Mouse (Mus musculus) heart, embryonic 16.5 days (tissue): ENCODE measurements at regions not wholly inside any gene's neighbourhood (a gene's known extent, or its start where the extent isn't known, plus 50 kb on each side); places are given as distances from the start of the nearest gene placed in this dataset.

Source experiments
- ATAC-seq: fragments of 200-750 bp; cut with Nextera tagmentation; replicated peaks from 2 replicates; pipeline ENCODE4 v1.8.0; 2017; ENCODE audit warnings: moderate number of reproducible peaks; ENCODE audit not compliant: insufficient read depth, low FRiP score; ENCODE audit errors: extremely low read depth
- H3K27ac ChIP-seq: fragments of 300-500 bp; sonication (generic); 2 replicates; pipeline ENCODE4 v1.5.1; 2014; ENCODE audit warnings: mild to moderate bottlenecking, low read length, control low read depth, moderate library complexity
- H3K27me3 ChIP-seq: fragments of 300-500 bp; sonication (generic); 2 replicates; pipeline ENCODE4 v1.6.1; 2014; ENCODE audit warnings: low read length, mixed read lengths; ENCODE audit not compliant: control insufficient read depth, insufficient read depth
- H3K36me3 ChIP-seq: fragments of 300-500 bp; sonication (generic); 2 replicates; pipeline ENCODE4 v1.6.1; 2014; ENCODE audit not compliant: control insufficient read depth, insufficient read depth
- H3K4me1 ChIP-seq: fragments of 300-500 bp; sonication (generic); 2 replicates; pipeline ENCODE4 v1.6.1; 2014; ENCODE audit warnings: low read length, mixed read lengths; ENCODE audit not compliant: control insufficient read depth, insufficient read depth
- H3K4me2 ChIP-seq: fragments of 300-500 bp; sonication (generic); 2 replicates; pipeline ENCODE4 v1.6.1; 2014; ENCODE audit warnings: low read depth, mild to moderate bottlenecking, control low read depth, low read length
- H3K4me3 ChIP-seq: fragments of 300-500 bp; sonication (generic); 2 replicates; pipeline ENCODE4 v1.5.1; 2014; ENCODE audit warnings: mild to moderate bottlenecking, control low read depth, low read length
- H3K9ac ChIP-seq: fragments of 300-500 bp; sonication (generic); 2 replicates; pipeline ENCODE4 v1.6.1; 2014; ENCODE audit warnings: low read length, control low read depth
- H3K9me3 ChIP-seq: fragments of 300-500 bp; sonication (generic); replicated peaks from 2 replicates; pipeline ENCODE4 v1.6.1; 2016; ENCODE audit warnings: low read length; ENCODE audit not compliant: control insufficient read depth
- WGBS: fragments of 180-500 bp; shearing (Covaris S2); extraction: QIAGEN DNeasy Blood & Tissue Kit; methylation state at CpG from one replicate; pipeline ENCODE4 v1.1.7; 2014; 5-methylcytosine and 5-hydroxymethylcytosine counted together

DNA sequence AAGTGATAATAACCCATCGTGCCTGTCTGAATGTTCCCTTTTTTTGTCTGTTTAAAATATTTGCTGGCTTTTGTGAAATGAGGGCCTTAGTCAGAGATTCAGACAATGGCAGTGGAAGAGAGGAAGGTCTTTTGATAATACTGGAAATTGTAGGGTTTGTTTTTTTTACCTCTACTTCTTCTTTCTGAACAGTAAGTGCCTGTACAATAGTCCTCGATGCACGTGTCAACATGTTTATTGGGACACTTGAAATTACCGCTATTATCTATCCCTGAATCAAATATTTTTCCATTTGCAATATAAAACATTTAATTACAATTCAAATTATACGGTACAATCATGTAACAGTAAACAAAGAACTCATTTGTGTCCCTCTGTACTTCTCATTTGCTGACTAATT, 733.5 kb downstream of the Fam19a2 start:
- no peaks in the 10 kb centered on the region for H3K9me3 ChIP-seq
- 76% methylated on average over 5 of the region's 5 CpGs for whole genome bisulfite sequencing

GRCm38 (mm10) chr10:123998959-123999358, 735.2 kb downstream of the Fam19a2 start:
- no peak overlapping the region for H3K4me2 ChIP-seq
- WGBS: 33% methylated on average over 1 of the region's 1 CpGs
- no peak for ATAC-seq

More for the DNA sequence above, 733.5 kb downstream of the Fam19a2 start:
- no peaks in the 10 kb centered on the region for H3K27me3 ChIP-seq
- H3K4me3 ChIP-seq: no peak overlapping the region
- no peak for ATAC-seq
- no peak overlapping the region for H3K27ac ChIP-seq
- H3K9ac ChIP-seq: no peak overlapping the region
- H3K4me2 ChIP-seq: no peak overlapping the region
- H3K4me1 ChIP-seq: no peaks in the 10 kb centered on the region
- no peaks in the 10 kb centered on the region for H3K36me3 ChIP-seq

DNA sequence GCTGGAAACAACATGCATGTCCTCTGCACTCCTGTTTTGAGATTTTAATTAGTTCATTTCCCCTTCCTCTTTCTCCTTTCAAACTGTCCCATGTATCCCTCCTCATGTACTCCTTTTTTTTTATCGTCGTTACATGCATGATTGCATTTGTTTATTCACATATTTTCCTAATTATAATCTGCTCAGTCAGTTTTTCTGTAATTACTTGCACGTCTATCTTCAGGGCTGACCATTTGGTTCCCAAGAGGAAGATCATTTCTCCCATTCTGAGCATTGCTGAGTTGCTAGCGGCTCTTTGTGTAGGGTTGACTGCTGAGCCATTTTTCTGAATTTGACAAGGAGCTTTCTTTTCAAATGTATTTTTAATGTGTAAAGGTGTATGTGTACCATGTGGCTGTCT, 781.2 kb downstream of the Fam19a2 start:
- H3K36me3 ChIP-seq: no peaks in the 10 kb centered on the region
- H3K4me3 ChIP-seq: no peak overlapping the region
- H3K9ac ChIP-seq: no peak overlapping the region
- no peak overlapping the region for H3K4me2 ChIP-seq
- WGBS: 82% methylated on average over 4 of the region's 4 CpGs
- no peak overlapping the region for H3K27ac ChIP-seq
- no peaks in the 10 kb centered on the region for H3K9me3 ChIP-seq
- no peaks in the 10 kb centered on the region for H3K4me1 ChIP-seq
- H3K27me3 ChIP-seq: no peaks in the 10 kb centered on the region
- no peak for ATAC-seq

More at GRCm38 (mm10) chr10:123998959-123999358, 735.2 kb downstream of the Fam19a2 start:
- no peaks in the 10 kb centered on the region for H3K4me1 ChIP-seq
- no peaks in the 10 kb centered on the region for H3K27me3 ChIP-seq
- H3K4me3 ChIP-seq: no peak overlapping the region
- H3K27ac ChIP-seq: no peak overlapping the region
- no peak overlapping the region for H3K9ac ChIP-seq
- H3K36me3 ChIP-seq: no peaks in the 10 kb centered on the region
- no peaks in the 10 kb centered on the region for H3K9me3 ChIP-seq

DNA sequence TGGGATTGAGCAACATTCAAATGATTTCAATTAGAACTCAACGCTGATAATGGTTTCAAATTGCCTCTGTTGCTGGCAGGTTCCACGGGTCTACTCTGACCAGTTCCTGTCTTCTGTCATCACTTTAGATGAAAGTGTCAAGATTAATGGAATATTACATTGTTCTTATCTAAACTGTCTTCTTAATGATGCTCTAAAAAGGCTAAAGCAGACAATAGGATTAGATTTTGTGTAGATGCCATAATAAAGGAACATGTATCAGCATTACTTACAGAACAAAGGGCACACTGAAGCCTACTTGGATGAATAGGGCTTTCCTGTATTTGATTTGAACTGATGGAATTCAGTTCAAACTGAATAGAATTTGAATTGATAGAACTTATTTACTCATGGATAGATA, 782.0 kb downstream of the Fam19a2 start:
- Histone ChIP-seq H3K9me3 (no peaks in the 10 kb centered on the region), H3K27me3 (no peaks in the 10 kb centered on the region), H3K4me1 (no peaks in the 10 kb centered on the region), H3K4me3 (no peak overlapping the region), H3K4me2 (no peak overlapping the region), H3K27ac (no peak overlapping the region), H3K9ac (no peak overlapping the region), H3K36me3 (no peaks in the 10 kb centered on the region)
- 79% methylated on average over 2 of the region's 2 CpGs for whole genome bisulfite sequencing
- no peak for ATAC-seq

DNA sequence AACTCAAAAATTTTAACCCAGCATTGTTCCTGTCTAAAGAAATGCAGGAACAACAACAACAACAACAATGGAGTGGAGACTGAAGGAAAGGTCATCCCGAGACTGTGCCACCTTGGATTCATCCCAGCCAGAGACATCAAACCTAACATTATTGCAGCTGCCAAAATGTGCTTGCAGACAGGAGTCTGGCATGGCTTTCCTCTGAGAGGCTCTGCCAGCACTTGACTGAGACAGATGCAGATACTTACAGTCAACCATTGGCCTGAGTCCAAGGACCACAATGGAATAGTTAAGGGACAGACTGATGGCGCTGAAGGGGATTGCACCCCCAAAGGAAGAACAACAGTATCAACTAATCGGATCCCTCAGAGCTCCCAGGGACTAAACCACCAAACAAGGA, 819.0 kb downstream of the Fam19a2 start:
- H3K4me1 ChIP-seq: 0 out of 2 replicates have a peak, but pooled peaks cover 11% of the 10 kb centered on the region
- peak overlapping the region; percentile 65; the same call in 1 of the 2 replicates for H3K27ac ChIP-seq
- 12% methylated on average over 3 of the region's 3 CpGs for WGBS
- no peak overlapping the region for H3K4me2 ChIP-seq
- peak; percentile 89 for ATAC-seq
- no peaks in the 10 kb centered on the region for H3K27me3 ChIP-seq
- no peaks in the 10 kb centered on the region for H3K9me3 ChIP-seq
- no peak overlapping the region for H3K9ac ChIP-seq
- H3K36me3 ChIP-seq: no peaks in the 10 kb centered on the region
- H3K4me3 ChIP-seq: no peak overlapping the region

DNA sequence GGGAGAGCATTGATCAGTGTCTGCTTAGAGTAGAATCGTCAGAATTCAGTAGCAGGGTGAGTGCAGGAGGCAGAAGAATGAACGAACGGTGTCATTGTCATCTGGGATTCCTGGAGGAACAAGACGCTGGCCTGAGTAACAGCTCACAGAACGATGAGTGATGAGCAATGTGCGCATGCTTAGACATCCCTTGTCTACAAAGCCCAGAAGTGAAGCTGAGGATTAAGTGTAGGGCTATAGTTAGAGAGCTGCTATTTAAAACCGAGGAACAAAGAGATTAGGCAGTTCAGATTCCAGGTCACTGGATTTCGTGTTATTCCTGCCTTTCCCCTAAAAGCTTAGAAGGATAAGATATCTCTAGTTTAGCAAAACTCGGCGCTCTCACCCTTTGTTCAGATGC, 826.8 kb downstream of the Fam19a2 start:
- peaks cover 7% of the 10 kb centered on the region; the same call in 1 of the 2 replicates for H3K4me1 ChIP-seq
- H3K27me3 ChIP-seq: no peaks in the 10 kb centered on the region
- H3K9ac ChIP-seq: no peak overlapping the region
- no peaks in the 10 kb centered on the region for H3K36me3 ChIP-seq
- 40% methylated on average over 10 of the region's 10 CpGs for WGBS
- no peaks in the 10 kb centered on the region for H3K9me3 ChIP-seq
- H3K27ac ChIP-seq: no peak overlapping the region
- peak overlapping the region; percentile 1; the same call in 1 of the 2 replicates for H3K4me2 ChIP-seq
- H3K4me3 ChIP-seq: no peak overlapping the region; the same call in 1 of the 2 replicates
- ATAC-seq: peak; percentile 67; the same call in 1 of the 2 replicates

DNA sequence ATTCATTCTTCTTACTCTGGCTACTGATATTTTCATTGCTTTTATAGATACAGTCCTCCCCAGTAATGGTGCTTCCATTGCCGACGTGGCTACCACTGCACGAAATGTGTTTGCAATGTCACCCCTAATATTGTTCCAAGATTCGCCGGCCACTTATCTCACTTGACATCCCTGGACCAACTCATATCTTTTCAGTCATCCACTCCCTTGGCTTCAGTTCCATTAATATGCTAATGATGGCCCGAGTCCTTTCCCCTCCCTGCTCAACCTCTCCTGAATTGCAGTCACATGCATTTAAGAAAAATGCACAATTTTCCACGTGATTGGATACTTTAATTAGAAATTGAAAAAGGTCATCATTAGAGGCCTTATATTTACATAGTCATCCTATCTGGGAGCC, 827.6 kb downstream of the Fam19a2 start:
- WGBS: 87% methylated on average over 7 of the region's 7 CpGs
- no peaks in the 10 kb centered on the region for H3K36me3 ChIP-seq
- H3K4me2 ChIP-seq: no peak overlapping the region
- H3K27ac ChIP-seq: no peak overlapping the region
- H3K4me3 ChIP-seq: no peak overlapping the region
- peaks cover 7% of the 10 kb centered on the region; the same call in 1 of the 2 replicates for H3K4me1 ChIP-seq
- no peaks in the 10 kb centered on the region for H3K27me3 ChIP-seq
- ATAC-seq: no peak
- H3K9me3 ChIP-seq: no peaks in the 10 kb centered on the region
- H3K9ac ChIP-seq: no peak overlapping the region

- no peak overlapping the region for H3K4me2 ChIP-seq
- no peaks in the 10 kb centered on the region for H3K36me3 ChIP-seq
- H3K9ac ChIP-seq: no peak overlapping the region
- no peak overlapping the region for H3K4me3 ChIP-seq
- H3K27ac ChIP-seq: no peak overlapping the region
- no peaks in the 10 kb centered on the region for H3K27me3 ChIP-seq
- no peaks in the 10 kb centered on the region for H3K9me3 ChIP-seq
- no peaks in the 10 kb centered on the region for H3K4me1 ChIP-seq
- no peak for ATAC-seq
These were observed 855.8 kb downstream of the Fam19a2 start for GRCm38 (mm10) chr10:124119585-124119984.

DNA sequence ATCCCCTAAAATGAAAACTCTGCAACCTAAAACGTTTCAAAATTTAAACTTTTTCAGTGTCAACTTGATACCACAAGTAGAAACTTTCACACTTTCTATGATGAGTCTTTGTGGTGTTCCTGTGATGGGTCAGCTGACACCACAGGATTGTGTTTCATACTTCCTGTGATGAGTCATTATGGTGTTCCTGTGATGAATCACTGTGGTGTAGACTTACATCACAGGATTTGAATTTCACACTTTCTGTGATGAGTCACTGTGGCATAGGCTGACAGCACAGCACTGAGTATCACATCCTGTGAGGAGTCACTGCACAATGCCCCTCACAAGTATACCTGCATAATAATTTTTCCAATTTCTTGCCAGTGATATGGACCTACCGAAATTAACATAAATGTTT, 874.7 kb downstream of the Fam19a2 start:
- Histone ChIP-seq H3K4me1 (no peaks in the 10 kb centered on the region), H3K9ac (no peak overlapping the region), H3K9me3 (no peaks in the 10 kb centered on the region), H3K4me2 (no peak overlapping the region), H3K36me3 (no peaks in the 10 kb centered on the region), H3K27me3 (no peaks in the 10 kb centered on the region), H3K4me3 (no peak overlapping the region), H3K27ac (no peak overlapping the region)
- 63% methylated on average over 2 of the region's 2 CpGs for WGBS
- no peak for ATAC-seq
